Mouse (Mus musculus) MEL-GATA-1-ER (cell line): Measurements from ENCODE around the gene Ush1g.

Experiments
- DNase-seq: peaks from one replicate; pipeline ENCODE4 v3.0.0-alpha.2; 2012; ENCODE audit warnings: low read depth; ENCODE audit errors: extremely low read depth

The Ush1g gene

GRCm38 (mm10) chr11:115270148-115270861, 51.5 kb downstream of the Ush1g start:
- no peak for DNase-seq

DNA sequence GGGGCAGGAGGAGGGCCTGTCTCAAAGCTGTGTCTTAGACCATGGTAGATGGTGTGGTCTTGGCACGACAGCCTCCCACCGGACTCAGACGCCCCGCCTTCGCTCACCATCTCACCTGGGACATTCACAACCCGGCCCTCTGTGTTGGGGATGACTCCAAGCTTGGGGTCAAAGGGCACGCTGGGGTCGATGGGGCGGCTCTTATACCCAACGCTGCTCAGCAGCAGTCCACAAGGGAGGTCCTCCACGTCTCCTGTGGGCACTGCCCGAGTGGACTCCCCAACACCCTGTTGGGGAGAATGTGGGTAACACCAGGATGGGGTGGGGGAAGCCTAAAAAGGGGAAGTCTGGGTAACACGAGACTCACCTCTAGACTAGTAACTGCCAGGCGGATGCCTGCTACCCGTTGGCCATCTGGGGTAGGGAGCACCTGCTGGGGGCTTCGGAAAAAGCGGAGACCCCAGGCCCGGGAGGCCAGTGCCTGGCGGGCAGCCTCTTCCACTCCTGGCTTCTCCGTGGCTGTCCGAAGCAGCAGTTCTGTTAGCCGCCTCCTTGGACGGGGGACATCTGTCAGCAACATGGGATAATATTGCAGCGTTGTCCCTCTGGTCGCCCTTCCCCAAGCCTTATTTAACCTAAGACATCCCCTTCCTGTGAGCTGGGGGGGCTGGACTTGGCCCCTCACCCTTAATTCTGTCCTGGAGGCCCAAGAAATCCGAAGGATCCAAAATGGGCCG, 52.3 kb downstream of the Ush1g start:
- DNase-seq = no peak

GRCm38 (mm10) chr11:115267958-115268357, 53.9 kb downstream of the Ush1g start:
- no peak for DNase-seq

DNA sequence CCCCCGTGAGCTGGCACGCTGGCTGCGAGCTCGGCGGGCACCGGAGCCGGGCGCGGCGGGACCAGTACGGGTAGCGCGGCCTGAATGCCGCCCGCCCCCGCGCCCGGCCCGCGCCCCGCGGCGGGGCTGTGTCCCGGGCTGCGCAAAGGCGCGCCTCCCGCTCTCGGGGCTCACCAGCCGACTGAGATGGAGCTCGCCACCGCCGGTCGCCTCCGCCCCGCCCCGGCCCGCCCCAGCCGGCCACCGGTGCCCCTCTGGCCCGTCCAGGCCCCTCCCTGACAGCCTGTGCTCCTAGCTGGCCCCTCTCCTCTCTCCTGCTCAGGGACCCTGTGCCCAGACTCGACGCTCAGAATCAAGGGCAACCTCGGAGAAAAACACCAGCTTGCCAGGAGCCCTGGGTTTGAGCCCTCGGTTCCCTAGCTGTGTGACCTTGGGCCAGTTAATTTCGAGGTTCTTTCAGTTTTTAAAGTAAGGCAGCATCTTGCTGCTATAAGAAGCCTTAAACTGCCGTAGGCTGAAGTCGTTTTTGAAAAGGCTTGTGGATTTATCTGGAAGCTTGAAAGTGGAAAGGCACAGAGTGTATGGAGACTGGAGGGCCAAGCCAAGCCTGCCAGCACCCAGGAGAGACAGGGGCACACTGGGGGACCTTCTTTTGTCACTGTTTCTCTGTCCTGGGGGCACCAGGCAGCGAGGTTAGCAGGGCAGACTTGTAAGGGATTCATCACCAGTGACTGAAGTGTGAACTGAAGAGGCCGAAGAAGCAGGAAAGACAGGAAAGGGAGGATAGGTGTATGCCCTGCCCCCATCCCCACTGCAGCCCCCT, 54.6 kb downstream of the Ush1g start, which contains the start of gene Grin2c:
TSS of gene Grin2c (minus strand) at position 183 of the 823 bp plus-strand sequence.
- no peak for DNase-seq

- DNase-seq = no peak
Measured at GRCm38 (mm10) chr11:115266400-115266778, 55.5 kb downstream of the Ush1g start.

DNA sequence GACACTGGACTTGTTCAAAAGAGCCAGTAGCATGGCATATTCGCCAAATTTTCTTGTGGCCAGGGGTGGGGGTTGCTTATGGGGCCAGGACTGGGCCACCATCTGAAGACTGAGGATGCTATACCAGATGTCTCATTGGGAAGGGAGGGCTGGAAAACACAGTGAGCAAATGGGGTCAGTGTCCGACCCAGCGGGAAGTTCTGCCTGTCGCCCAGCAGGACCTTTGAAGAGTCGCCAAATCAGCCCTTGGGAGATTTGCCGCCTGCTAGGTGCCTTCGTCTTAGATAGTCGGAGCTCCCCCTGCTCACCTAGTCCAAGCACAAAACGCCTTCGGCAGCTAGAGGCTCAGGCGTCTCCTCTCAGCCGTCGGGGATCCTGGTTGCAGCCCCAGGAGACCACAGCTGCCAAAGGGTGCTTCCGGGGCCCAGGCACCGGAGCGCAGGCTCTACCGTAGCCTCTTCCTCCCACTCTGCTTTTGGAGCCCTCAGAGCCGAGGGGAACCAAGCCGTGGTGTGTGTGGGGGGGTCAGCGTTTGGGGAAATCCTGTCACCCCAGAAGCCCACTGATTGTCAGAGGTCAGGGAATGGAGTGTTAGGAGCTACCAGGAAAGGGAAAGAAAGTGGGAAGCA, 56.0 kb downstream of the Ush1g start:
- DNase-seq = no peak
